Mouse (Mus musculus): ENCODE measurements around the gene Prkci. TPM values are rescaled to one million over a fixed set of nuclear protein-coding genes. Genes with fewer than 3 reads are reported as not detected.

Gene Prkci
- 29.5 and 31.6 TPM in 2 replicates for polyA plus RNA-seq (2015; fragmentation: Nextera tagmentation; extraction: Ambion mirVana)

DNA sequence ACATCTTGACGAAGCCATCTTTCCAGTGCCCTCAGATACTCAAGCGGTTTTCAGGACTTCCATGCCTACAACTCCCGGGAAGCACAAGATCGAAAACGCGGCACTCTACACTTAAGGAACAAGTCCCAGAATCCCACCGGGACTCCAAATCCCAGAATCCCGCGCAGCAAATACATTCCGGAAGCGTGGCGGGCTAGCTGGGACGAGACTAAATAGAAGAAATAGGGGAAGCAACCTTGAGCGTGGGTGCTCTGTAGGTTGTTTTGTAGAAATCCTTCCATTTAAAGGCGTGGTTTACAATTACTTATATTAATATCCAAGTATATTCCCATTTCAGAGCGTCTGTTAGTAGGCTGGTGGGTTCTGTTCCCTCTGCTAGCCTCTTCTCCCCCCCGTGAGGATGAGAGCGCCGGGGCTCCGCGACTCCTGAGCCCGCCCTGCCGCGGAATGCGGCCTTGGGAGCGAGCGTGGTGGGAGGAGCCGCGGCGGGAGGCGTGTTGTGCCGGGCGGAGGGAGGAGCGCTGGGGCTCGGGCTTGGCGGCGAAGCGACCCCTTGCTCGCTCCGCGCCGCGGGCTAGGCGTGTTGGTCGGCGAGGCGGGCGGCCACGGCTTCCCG, at the start of gene Prkci:
Gene Prkci (plus strand): TSS at position 465 of the 616 bp plus-strand sequence.
- Histone ChIP-seq H3K9me3 (replicated peaks; ENCODE audit: low read length) (no peaks in the 10 kb centered on the region), H3K27me3 (ENCODE audit: insufficient read depth, low read length) (no peaks in the 10 kb centered on the region), H3K27ac (peak within 1 kb of the TSS; percentile 64), H3K4me1 (replicated peaks; ENCODE audit: insufficient read depth, low read length) (peaks cover 32% of the 10 kb centered on the region), H3K9ac (ENCODE audit: low read depth, low read length) (peak within 1 kb of the TSS; percentile 67), H3K36me3 (ENCODE audit: insufficient read depth, low read length) (no peaks in the 10 kb centered on the region), H3K4me2 (ENCODE audit: low read length) (peak within 1 kb of the TSS; percentile 55), H3K4me3 (replicated peaks; ENCODE audit: low read depth, low read length) (peak within 1 kb of the TSS; percentile 71)
- DNase-seq (ENCODE audit: low spot score) (peak; percentile 98), ATAC-seq (replicated peaks; ENCODE audit: low FRiP score, low read depth) (peak; percentile 97)
- no peak for TF ChIP-seq CTCF (IDR thresholded peaks at IDR 0.05; ENCODE audit: low read depth)
- under 1% methylated on average over 49 of the region's 50 CpGs for WGBS

DNA sequence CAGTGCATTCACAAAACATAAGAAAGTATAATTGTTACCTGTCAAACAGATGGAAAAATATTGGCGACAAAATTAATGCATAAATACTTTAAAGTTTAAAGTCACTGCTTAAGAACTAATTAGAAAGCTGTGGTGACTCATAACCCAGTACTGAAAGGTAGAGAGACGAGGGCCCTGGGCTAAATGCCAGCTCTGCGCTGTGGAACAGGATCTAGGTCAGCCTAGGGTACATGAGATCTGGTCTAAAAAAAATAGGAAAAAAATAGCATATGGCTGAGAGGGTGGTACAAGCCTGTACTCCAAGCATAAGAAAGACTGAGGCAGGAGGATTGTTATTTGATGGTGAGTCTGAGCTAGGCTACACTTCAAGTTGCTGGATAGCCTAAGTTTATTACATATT, 43.9 kb upstream of the Prkci start:
- Histone ChIP-seq H3K4me1 (replicated peaks; ENCODE audit: insufficient read depth, low read length) (no peaks in the 10 kb centered on the region), H3K9ac (ENCODE audit: low read depth, low read length) (no peak overlapping the region), H3K4me3 (replicated peaks; ENCODE audit: low read depth, low read length) (no peak overlapping the region), H3K36me3 (ENCODE audit: insufficient read depth, low read length) (peaks cover 44% of the 10 kb centered on the region), H3K4me2 (ENCODE audit: low read length) (no peak overlapping the region), H3K27ac (no peak overlapping the region), H3K9me3 (replicated peaks; ENCODE audit: low read length) (no peaks in the 10 kb centered on the region), H3K27me3 (ENCODE audit: insufficient read depth, low read length) (no peaks in the 10 kb centered on the region)
- no peak for ATAC-seq (replicated peaks; ENCODE audit: low FRiP score, low read depth)
- TF ChIP-seq CTCF (IDR thresholded peaks at IDR 0.05; ENCODE audit: low read depth): no peak
- DNase-seq (ENCODE audit: low spot score): no peak
- 62% methylated on average over 3 of the region's 3 CpGs for WGBS

DNA sequence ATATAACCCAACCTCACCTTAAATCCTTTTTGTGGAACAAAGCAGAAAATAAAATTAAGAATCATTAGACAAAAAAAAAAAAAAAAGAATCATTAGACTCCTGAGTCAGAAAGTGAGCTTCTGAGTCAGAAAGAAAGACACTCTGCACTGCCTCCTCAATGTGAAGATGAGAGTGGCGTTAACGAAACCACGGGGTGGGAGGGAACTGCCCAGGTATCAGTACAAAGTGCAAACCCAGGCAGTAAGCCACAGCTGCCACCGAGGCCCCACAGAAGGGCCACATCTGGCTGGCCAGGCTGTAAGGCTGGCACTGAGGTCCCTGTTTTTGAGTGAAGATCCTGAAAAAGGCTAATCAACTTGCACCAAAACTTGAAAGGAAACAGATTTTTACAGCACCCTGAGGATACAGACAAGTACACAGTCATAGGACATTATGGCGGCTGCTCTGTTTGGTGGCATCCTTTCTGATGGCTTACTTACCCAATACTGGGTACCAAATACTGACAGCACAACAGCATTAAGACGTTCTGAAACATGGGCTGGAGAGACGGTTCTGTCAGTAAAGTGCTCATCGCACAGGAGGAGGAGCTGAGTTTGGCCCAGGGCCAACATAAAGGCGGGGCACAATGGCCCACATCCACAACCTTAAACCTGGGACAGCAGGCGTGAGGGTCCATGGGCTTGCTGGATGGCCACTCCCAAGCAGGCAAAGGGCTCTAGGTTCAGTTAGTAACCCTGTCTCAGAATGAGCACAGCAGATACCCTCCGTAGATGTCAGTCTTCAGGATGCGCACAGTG, 43.1 kb upstream of the Prkci start:
- DNase-seq (ENCODE audit: low spot score) (no peak), ATAC-seq (replicated peaks; ENCODE audit: low FRiP score, low read depth) (no peak)
- H3K9me3 ChIP-seq (replicated peaks; ENCODE audit: low read length): no peaks in the 10 kb centered on the region
- H3K27me3 ChIP-seq (ENCODE audit: insufficient read depth, low read length): no peaks in the 10 kb centered on the region
- H3K36me3 ChIP-seq (ENCODE audit: insufficient read depth, low read length): peaks cover 42% of the 10 kb centered on the region
- no peak overlapping the region for H3K9ac ChIP-seq (ENCODE audit: low read depth, low read length)
- no peak overlapping the region for H3K4me3 ChIP-seq (replicated peaks; ENCODE audit: low read depth, low read length)
- no peaks in the 10 kb centered on the region for H3K4me1 ChIP-seq (replicated peaks; ENCODE audit: insufficient read depth, low read length)
- whole genome bisulfite sequencing: 85% methylated on average over 12 of the region's 12 CpGs
- H3K27ac ChIP-seq: no peak overlapping the region
- H3K4me2 ChIP-seq (ENCODE audit: low read length): no peak overlapping the region
- TF ChIP-seq CTCF (IDR thresholded peaks at IDR 0.05; ENCODE audit: low read depth): no peak

DNA sequence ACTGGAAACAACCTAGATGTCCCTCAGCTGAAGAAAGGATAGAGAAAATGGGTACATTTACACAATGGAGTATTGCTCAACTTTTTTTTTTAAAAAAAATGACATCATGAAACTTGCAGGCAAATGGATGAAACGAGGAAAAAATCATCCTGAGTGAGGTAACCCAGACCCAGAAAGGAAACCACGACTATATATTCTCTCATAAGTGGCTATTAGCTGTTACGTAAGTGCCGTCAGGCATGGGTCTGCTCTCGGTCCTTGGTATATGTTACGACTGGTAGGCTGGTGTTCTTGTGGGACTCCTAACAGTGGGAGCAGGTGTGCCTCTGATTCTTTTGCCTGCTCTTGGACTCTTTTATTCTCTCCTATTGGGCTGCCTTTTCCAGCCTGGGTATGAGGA, 39.2 kb upstream of the Prkci start:
- no peaks in the 10 kb centered on the region for H3K27me3 ChIP-seq (ENCODE audit: insufficient read depth, low read length)
- no peak overlapping the region for H3K9ac ChIP-seq (ENCODE audit: low read depth, low read length)
- H3K9me3 ChIP-seq (replicated peaks; ENCODE audit: low read length): no peaks in the 10 kb centered on the region
- H3K27ac ChIP-seq: no peak overlapping the region
- no peak for TF ChIP-seq CTCF (IDR thresholded peaks at IDR 0.05; ENCODE audit: low read depth)
- DNase-seq (ENCODE audit: low spot score) (no peak), ATAC-seq (replicated peaks; ENCODE audit: low FRiP score, low read depth) (no peak)
- H3K4me1 ChIP-seq (replicated peaks; ENCODE audit: insufficient read depth, low read length): no peaks in the 10 kb centered on the region
- no peak overlapping the region for H3K4me2 ChIP-seq (ENCODE audit: low read length)
- 93% methylated on average over 6 of the region's 6 CpGs for WGBS
- no peak overlapping the region for H3K4me3 ChIP-seq (replicated peaks; ENCODE audit: low read depth, low read length)
- H3K36me3 ChIP-seq (ENCODE audit: insufficient read depth, low read length): peaks cover 48% of the 10 kb centered on the region

DNA sequence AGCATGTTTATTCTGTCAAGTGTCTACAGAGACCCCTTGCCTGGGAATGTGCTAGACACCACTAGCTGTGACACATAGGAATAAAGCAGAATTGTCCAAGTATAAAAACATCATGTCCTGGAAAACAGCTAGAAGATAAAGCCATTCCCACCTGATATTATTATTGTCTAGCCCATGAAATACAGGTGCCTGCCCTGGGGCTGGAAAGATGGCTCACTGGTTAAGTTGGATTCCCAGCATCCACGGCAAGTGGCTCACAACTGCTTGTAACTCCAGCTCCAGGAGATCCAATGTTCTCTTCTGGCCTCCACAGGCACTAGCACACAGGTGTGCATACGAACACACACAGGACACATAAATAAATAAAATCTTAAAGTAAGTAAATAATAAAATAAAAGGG, 36.8 kb upstream of the Prkci start:
- no peaks in the 10 kb centered on the region for H3K27me3 ChIP-seq (ENCODE audit: insufficient read depth, low read length)
- no peak overlapping the region for H3K4me3 ChIP-seq (replicated peaks; ENCODE audit: low read depth, low read length)
- no peak overlapping the region for H3K9ac ChIP-seq (ENCODE audit: low read depth, low read length)
- WGBS: 92% methylated on average over 2 of the region's 2 CpGs
- H3K36me3 ChIP-seq (ENCODE audit: insufficient read depth, low read length): peaks cover 50% of the 10 kb centered on the region
- no peak for DNase-seq (ENCODE audit: low spot score)
- H3K4me2 ChIP-seq (ENCODE audit: low read length): no peak overlapping the region
- no peak overlapping the region for H3K27ac ChIP-seq
- no peak for ATAC-seq (replicated peaks; ENCODE audit: low FRiP score, low read depth)
- TF ChIP-seq CTCF (IDR thresholded peaks at IDR 0.05; ENCODE audit: low read depth): no peak
- no peaks in the 10 kb centered on the region for H3K9me3 ChIP-seq (replicated peaks; ENCODE audit: low read length)
- H3K4me1 ChIP-seq (replicated peaks; ENCODE audit: insufficient read depth, low read length): no peaks in the 10 kb centered on the region

DNA sequence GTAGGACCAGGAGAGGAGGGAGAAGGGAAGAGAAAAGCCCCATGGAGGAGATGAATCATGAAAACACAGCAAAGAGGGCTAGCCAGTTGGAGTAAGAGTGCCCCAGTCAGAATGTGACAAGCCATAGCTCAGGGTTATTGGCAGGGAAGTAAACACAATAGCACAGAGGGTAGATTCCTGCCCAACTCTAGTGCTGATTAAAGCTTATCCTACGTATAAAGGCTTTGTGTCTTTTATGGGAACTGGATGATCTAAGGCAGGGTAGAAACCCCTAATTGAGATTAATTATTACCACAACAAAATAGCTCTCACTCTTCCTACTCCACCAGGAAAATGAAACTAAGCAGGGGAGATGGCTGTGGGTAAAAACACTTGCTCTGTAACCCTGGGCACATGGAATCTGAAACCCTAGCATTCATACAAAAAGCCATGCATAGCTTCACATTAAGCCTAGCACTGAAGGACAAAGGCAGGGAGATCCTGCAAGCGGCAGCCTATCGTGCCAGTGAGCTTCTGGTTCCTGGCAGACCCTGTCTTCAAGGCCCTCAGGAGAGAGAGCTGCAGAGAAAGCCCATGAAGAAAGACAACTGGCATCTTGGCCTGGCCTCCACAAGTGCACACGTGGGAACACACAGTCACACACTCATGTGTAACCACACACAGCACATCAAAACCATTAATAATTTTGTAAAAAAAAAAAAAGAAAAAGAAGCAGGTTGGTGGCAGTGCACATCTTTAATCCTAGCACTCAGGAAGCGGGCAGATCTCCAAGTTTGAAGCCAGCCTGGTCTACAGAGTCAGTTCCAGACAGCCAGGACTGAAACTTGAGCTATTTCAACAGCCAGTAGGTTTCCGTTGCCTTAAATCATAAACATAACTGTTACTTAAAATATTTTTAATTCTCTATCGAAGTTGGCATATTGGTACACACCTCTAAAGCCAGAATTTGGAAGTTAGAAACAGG, 35.4 kb upstream of the Prkci start:
- ATAC-seq (replicated peaks; ENCODE audit: low FRiP score, low read depth) (no peak), DNase-seq (ENCODE audit: low spot score) (no peak)
- Histone ChIP-seq H3K9me3 (replicated peaks; ENCODE audit: low read length) (no peaks in the 10 kb centered on the region), H3K4me2 (ENCODE audit: low read length) (no peak overlapping the region), H3K4me1 (replicated peaks; ENCODE audit: insufficient read depth, low read length) (no peaks in the 10 kb centered on the region), H3K27ac (peak overlapping the region; percentile 47; the same call in 1 of the 2 replicates), H3K27me3 (ENCODE audit: insufficient read depth, low read length) (no peaks in the 10 kb centered on the region), H3K9ac (ENCODE audit: low read depth, low read length) (no peak overlapping the region), H3K4me3 (replicated peaks; ENCODE audit: low read depth, low read length) (no peak overlapping the region), H3K36me3 (ENCODE audit: insufficient read depth, low read length) (peaks cover 49% of the 10 kb centered on the region)
- 72% methylated on average over 7 of the region's 7 CpGs for WGBS
- TF ChIP-seq CTCF (IDR thresholded peaks at IDR 0.05; ENCODE audit: low read depth): no peak
